Mouse (Mus musculus) liver, adult 2 months (tissue): ENCODE results near the gene Gpr55. TPM values are rescaled to one million over a fixed set of nuclear protein-coding genes. Genes with fewer than 3 reads are reported as not detected.

Source experiments
- DNase-seq: peaks from one replicate; pipeline ENCODE4 v3.0.0-alpha.2; 2011; ENCODE audit warnings: low read depth, low spot score; ENCODE audit errors: extremely low read depth
- H3K27ac ChIP-seq: fragments of 200-500 bp; replicated peaks from 2 replicates; pipeline ENCODE4 v1.5.1; 2012; ENCODE audit warnings: low read depth, mild to moderate bottlenecking, control low read depth, inconsistent platforms, low read length; ENCODE audit not compliant: insufficient read depth
- H3K27me3 ChIP-seq: fragments of 200-500 bp; 2 replicates; pipeline ENCODE4 v1.6.1; 2012; ENCODE audit warnings: mild to moderate bottlenecking, moderate library complexity, low read length, inconsistent platforms; ENCODE audit not compliant: control insufficient read depth, insufficient read depth
- H3K36me3 ChIP-seq: fragments of 200-500 bp; 2 replicates; pipeline ENCODE4 v1.6.1; 2012; ENCODE audit warnings: low read length, inconsistent platforms; ENCODE audit not compliant: control insufficient read depth, insufficient read depth
- H3K4me1 ChIP-seq: fragments of 200-500 bp; 2 replicates; pipeline ENCODE4 v1.6.1; 2011; ENCODE audit warnings: low read length; ENCODE audit not compliant: control insufficient read depth, insufficient read depth
- H3K4me3 ChIP-seq: fragments of 200-500 bp; 2 replicates; pipeline ENCODE4 v1.5.1; 2011; ENCODE audit warnings: low read depth, mild to moderate bottlenecking, control low read depth, low read length, moderate library complexity; ENCODE audit not compliant: insufficient read depth
- H3K79me2 ChIP-seq: fragments of 200-500 bp; 2 replicates; pipeline ENCODE4 v1.6.1; 2012; ENCODE audit warnings: inconsistent platforms, mild to moderate bottlenecking, low read length, moderate library complexity; ENCODE audit not compliant: control insufficient read depth, insufficient read depth
- H3K9ac ChIP-seq: fragments of 200-500 bp; 2 replicates; pipeline ENCODE4 v1.6.1; 2012; ENCODE audit warnings: low read depth, mild to moderate bottlenecking, control low read depth, inconsistent platforms, low read length
- CTCF ChIP-seq: fragments of 200-500 bp; IDR thresholded peaks from 2 replicates; pipeline ENCODE4 v1.5.1; 2011; ENCODE audit warnings: low read depth, low read length, control low read depth
- POLR2A ChIP-seq: fragments of 200-500 bp; IDR thresholded peaks from 2 replicates; pipeline ENCODE4 v1.6.1; 2011; ENCODE audit warnings: low read length, control low read depth; ENCODE audit not compliant: insufficient read depth; ENCODE audit errors: extremely low read depth
- WGBS: fragments of 180-500 bp; shearing (Covaris S2); methylation state at CpG from one replicate; pipeline ENCODE4 v1.1.7; 2018; 5-methylcytosine and 5-hydroxymethylcytosine counted together
- polyA plus RNA-seq: library from polyadenylated mRNA; depleted of rRNA; stranded (reverse); fragments of >200 nt; gene quantifications from 2 replicates; pipeline ENCODE4 v1.2.3, GENCODE M21; 2012
- total RNA-seq: library from RNA; depleted of rRNA; stranded (reverse); fragments of >200 nt; gene quantifications from 2 replicates; pipeline ENCODE4 v1.2.3, GENCODE M21; 2014

Gene Gpr55
- total and polyA plus RNA-seq, 2 experiments: 0.04 to 0.09 TPM

- H3K4me3 ChIP-seq: no peak overlapping the region
- no peak overlapping the region for H3K27ac ChIP-seq
- H3K36me3 ChIP-seq: no peaks in the 10 kb centered on the region
- no peak overlapping the region for H3K9ac ChIP-seq
- no peak for TF ChIP-seq POLR2A
- no peak for TF ChIP-seq CTCF
- H3K79me2 ChIP-seq: no peaks in the 10 kb centered on the region
- no peaks in the 10 kb centered on the region for H3K27me3 ChIP-seq
- no peak for DNase-seq
- H3K4me1 ChIP-seq: peaks cover 10% of the 10 kb centered on the region
Measured at GRCm38 (mm10) chr1:85899388-85899761, 61.4 kb downstream of the Gpr55 start.

GRCm38 (mm10) chr1:85898761-85899387 is 61.9 kb downstream of the Gpr55 start:
- Histone ChIP-seq H3K27me3 (no peaks in the 10 kb centered on the region), H3K9ac (no peak overlapping the region), H3K36me3 (no peaks in the 10 kb centered on the region), H3K27ac (no peak overlapping the region), H3K4me1 (peaks cover 13% of the 10 kb centered on the region), H3K4me3 (no peak overlapping the region), H3K79me2 (no peaks in the 10 kb centered on the region)
- DNase-seq: no peak
- WGBS: 57% methylated on average over 12 of the region's 12 CpGs
- TF ChIP-seq CTCF (no peak), POLR2A (no peak)

- H3K27me3 ChIP-seq: no peaks in the 10 kb centered on the region
- no peak overlapping the region for H3K27ac ChIP-seq
- TF ChIP-seq CTCF: no peak
- no peak for TF ChIP-seq POLR2A
- DNase-seq: no peak
- 70% methylated on average over 8 of the region's 8 CpGs for WGBS
- H3K36me3 ChIP-seq: no peaks in the 10 kb centered on the region
- H3K4me1 ChIP-seq: peaks cover 13% of the 10 kb centered on the region
- H3K79me2 ChIP-seq: no peaks in the 10 kb centered on the region
- no peak overlapping the region for H3K9ac ChIP-seq
- H3K4me3 ChIP-seq: no peak overlapping the region
Measured at GRCm38 (mm10) chr1:85897901-85898760, 62.7 kb downstream of the Gpr55 start.

GRCm38 (mm10) chr1:85896781-85897700 is 63.8 kb downstream of the Gpr55 start:
- no peaks in the 10 kb centered on the region for H3K36me3 ChIP-seq
- DNase-seq: no peak
- TF ChIP-seq POLR2A: no peak
- no peak overlapping the region for H3K4me3 ChIP-seq
- H3K79me2 ChIP-seq: no peaks in the 10 kb centered on the region
- H3K9ac ChIP-seq: no peak overlapping the region
- H3K27me3 ChIP-seq: no peaks in the 10 kb centered on the region
- WGBS: 69% methylated on average over 12 of the region's 12 CpGs
- peaks cover 11% of the 10 kb centered on the region for H3K4me1 ChIP-seq
- no peak overlapping the region for H3K27ac ChIP-seq

- Histone ChIP-seq H3K27me3 (no peaks in the 10 kb centered on the region), H3K36me3 (no peaks in the 10 kb centered on the region), H3K27ac (no peak overlapping the region), H3K4me3 (no peak overlapping the region), H3K79me2 (no peaks in the 10 kb centered on the region), H3K4me1 (peaks cover 11% of the 10 kb centered on the region), H3K9ac (no peak overlapping the region)
- no peak for DNase-seq
- WGBS: 73% methylated on average over 5 of the region's 5 CpGs
- TF ChIP-seq POLR2A: no peak
Measured at GRCm38 (mm10) chr1:85896110-85896509, 64.7 kb downstream of the Gpr55 start.
